Mouse (Mus musculus): Measurements from ENCODE around the gene Rras2. TPM values are rescaled to one million over a fixed set of nuclear protein-coding genes. Genes with fewer than 3 reads are reported as not detected.
A peak's percentile ranks its signal among the peaks of the same experiment; 100 is the strongest.

Rras2 gene
- polyA plus RNA-seq, 1 experiment from 2014 or later = 21.2 TPM

- Histone ChIP-seq H3K4me1 (peaks cover 21% of the 10 kb centered on the region), H3K4me2 (no peak overlapping the region), H3K9me3 (no peaks in the 10 kb centered on the region), H3K9ac (no peak overlapping the region), H3K36me3 (0 out of 2 replicates have a peak, but pooled peaks cover 4% of the 10 kb centered on the region), H3K4me3 (no peak overlapping the region), H3K27me3 (no peaks in the 10 kb centered on the region), H3K27ac (no peak overlapping the region)
- WGBS = 86% methylated on average over 2 of the region's 2 CpGs
- no peak for ATAC-seq (ENCODE audit: insufficient number of reproducible peaks, insufficient read depth, low FRiP score, low TSS enrichment, low read depth)
Measured at GRCm38 (mm10) chr7:114045814-114046213, 71.8 kb downstream of the Rras2 start.

DNA sequence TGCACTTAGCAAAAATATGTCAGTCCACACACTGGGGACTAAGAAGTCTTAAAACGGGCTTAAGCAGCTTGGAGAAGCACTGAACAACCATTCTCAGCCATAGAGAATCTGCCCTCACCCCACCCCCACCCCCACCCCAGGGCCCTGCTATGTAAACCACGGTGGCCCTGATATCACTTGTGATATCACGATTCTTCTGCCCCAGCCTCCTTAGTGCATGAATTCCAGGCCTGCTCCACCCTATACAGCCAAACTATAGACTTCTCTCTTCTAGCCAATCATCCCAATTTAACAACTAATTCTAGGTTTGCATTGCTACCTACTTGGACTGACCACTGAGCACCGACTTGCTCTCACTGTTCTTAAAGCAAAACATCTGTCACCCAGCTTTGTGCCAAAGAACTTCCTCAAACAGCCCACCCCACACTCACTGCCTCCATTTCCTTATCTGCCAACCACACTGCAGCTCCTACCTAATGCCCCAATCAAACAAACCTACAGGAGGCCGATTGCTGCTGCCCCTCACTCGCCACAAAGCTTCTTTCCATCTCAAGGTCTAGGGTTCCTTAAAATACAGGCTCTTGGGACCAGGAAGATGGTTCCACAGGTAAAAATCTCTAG, 73.5 kb downstream of the Rras2 start:
- WGBS = 61% methylated on average over 6 of the region's 6 CpGs
- no peak overlapping the region for H3K27ac ChIP-seq
- H3K27me3 ChIP-seq = no peaks in the 10 kb centered on the region

DNA sequence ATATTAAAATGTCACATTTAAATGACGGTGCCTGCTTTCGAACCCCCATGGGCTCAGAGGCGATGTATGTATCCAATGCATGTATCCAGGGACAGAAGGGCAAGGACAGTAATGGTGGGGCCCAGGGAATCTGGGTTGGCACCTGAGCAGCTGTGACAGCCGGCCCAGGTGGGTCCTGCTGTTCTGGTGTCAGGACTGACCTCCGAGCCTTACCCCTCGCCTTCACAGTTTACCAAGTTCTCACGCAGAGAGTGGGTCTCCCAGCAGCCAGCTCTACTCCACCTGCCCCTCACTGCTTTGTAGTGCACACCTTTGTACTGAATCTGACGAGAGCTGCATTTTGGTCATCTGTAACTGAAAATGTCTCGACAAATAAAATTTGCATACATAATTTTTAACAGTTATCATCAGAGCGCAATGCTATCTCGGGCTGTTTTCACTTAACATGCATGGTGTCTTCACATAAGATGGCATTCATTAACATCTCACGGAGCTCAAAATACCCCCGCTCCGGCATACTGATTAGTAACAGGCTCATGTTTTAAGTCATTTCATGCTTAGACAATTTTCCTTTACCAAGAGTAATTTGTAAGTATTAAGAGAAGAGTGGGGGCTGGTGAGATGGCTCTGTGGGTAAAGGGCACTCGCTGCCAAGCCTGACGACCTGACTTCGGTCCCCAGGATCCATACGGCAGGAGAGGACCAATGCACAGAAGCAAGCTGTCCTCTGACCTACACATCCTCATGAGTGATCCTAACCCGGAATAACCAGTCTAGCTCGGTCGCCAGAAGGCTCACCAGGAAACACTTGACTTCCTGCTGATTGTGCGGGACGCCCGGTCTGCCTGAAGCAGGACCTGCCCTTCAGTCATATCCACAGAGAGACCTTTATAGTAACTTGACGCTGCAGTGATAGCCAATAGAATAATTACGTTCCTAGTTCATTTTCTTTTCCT, 74.3 kb downstream of the Rras2 start:
- Histone ChIP-seq H3K4me1 (peaks cover 21% of the 10 kb centered on the region), H3K9ac (no peak overlapping the region), H3K9me3 (no peaks in the 10 kb centered on the region), H3K27ac (no peak overlapping the region), H3K36me3 (peaks cover 18% of the 10 kb centered on the region), H3K27me3 (no peaks in the 10 kb centered on the region), H3K4me2 (peak overlapping the region; percentile 16; the same call in 1 of the 2 replicates), H3K4me3 (no peak overlapping the region)
- ATAC-seq (ENCODE audit: insufficient number of reproducible peaks, insufficient read depth, low FRiP score, low TSS enrichment, low read depth) = no peak
- 58% methylated on average over 26 of the region's 26 CpGs for WGBS

More for the DNA sequence above, 73.5 kb downstream of the Rras2 start:
- 0 out of 2 replicates have a peak overlapping the region, but pooled peaks have one; percentile 16 for H3K4me2 ChIP-seq
- H3K36me3 ChIP-seq = peaks cover 18% of the 10 kb centered on the region
- ATAC-seq (ENCODE audit: insufficient number of reproducible peaks, insufficient read depth, low FRiP score, low TSS enrichment, low read depth) = no peak
- H3K9ac ChIP-seq = no peak overlapping the region
- H3K4me3 ChIP-seq = no peak overlapping the region
- H3K4me1 ChIP-seq = peaks cover 21% of the 10 kb centered on the region
- no peaks in the 10 kb centered on the region for H3K9me3 ChIP-seq

DNA sequence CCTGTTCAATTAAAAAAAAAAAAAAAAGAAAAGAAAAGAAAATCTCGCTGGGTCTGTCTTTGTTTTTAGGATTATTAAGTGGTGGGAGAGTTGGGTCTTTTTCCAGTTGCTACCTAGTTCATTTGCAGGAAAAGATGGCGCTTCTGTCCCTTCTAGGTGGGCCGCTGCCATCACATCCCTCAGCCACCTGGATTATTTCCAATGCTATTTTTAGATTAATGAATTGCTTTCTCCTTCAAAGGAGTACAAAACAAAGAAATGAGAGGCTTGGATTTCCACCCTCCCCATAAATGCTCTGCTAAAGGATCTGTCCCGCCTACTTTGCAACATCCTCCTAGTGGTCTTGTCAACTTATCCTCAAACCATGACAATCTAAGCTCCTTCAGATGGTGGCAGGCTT, 76.2 kb downstream of the Rras2 start:
- 84% methylated on average over 4 of the region's 4 CpGs for WGBS
- no peak for ATAC-seq (ENCODE audit: insufficient number of reproducible peaks, insufficient read depth, low FRiP score, low TSS enrichment, low read depth)
- peaks cover 14% of the 10 kb centered on the region for H3K36me3 ChIP-seq

DNA sequence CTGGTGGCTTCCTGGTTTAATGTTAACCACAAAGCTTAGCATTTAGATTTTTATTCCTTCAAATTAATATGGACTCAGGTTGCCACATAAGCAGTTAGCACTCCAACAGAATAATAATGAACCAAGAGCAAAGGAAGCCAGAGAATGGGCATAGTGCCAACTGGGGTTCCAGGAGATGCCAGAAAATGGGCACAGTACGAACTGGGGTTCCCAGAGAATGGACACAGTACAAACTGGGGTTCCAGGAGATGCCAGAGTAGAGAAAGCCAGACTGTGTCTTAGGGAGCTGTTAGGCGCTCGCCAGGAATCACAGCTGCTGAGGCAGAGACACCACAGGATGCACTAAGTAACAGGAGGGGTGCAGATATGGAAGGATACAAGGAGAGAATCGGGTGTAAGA, 80.3 kb downstream of the Rras2 start:
- Histone ChIP-seq H3K36me3 (peaks cover 14% of the 10 kb centered on the region), H3K9ac (no peak overlapping the region)
- 81% methylated on average over 4 of the region's 4 CpGs for WGBS

More for the DNA sequence above, 76.2 kb downstream of the Rras2 start:
- Histone ChIP-seq H3K4me2 (no peak overlapping the region), H3K9ac (no peak overlapping the region), H3K9me3 (no peaks in the 10 kb centered on the region), H3K4me3 (no peak overlapping the region), H3K27ac (no peak overlapping the region), H3K27me3 (no peaks in the 10 kb centered on the region), H3K4me1 (peaks cover 21% of the 10 kb centered on the region)

DNA sequence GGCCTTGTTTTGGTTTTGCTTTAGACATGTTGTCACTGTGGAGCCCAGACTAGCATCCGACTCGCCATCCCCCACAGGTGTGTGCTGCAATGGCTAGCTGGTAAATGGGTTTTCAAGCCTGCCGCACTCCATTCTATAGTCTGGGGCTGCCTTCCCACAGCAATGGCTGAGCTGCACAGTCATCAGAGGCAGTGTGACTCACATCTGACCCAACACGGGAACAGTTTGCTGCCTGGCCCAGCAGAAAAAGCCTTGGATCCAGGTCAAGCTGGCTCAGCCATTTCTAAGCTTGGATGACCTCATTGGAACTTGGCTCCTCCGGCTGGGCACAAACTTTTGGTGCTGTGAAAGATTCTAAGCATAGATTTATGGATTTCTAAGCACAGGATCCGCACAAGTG, 88.0 kb downstream of the Rras2 start:
- Histone ChIP-seq H3K9me3 (no peaks in the 10 kb centered on the region), H3K4me2 (no peak overlapping the region), H3K4me1 (no peaks in the 10 kb centered on the region), H3K27me3 (no peaks in the 10 kb centered on the region), H3K4me3 (no peak overlapping the region), H3K36me3 (no peaks in the 10 kb centered on the region), H3K27ac (no peak overlapping the region), H3K9ac (no peak overlapping the region)
- WGBS = 81% methylated on average over 6 of the region's 6 CpGs
- no peak; the same call in 1 of the 2 replicates for ATAC-seq (ENCODE audit: insufficient number of reproducible peaks, insufficient read depth, low FRiP score, low TSS enrichment, low read depth)

More for the DNA sequence above, 80.3 kb downstream of the Rras2 start:
- ATAC-seq (ENCODE audit: insufficient number of reproducible peaks, insufficient read depth, low FRiP score, low TSS enrichment, low read depth) = no peak
- Histone ChIP-seq H3K4me3 (no peak overlapping the region), H3K4me1 (no peaks in the 10 kb centered on the region), H3K27ac (no peak overlapping the region), H3K27me3 (no peaks in the 10 kb centered on the region), H3K4me2 (no peak overlapping the region), H3K9me3 (no peaks in the 10 kb centered on the region)

GRCm38 (mm10) chr7:114028828-114029227, 88.8 kb downstream of the Rras2 start:
- no peak for ATAC-seq (ENCODE audit: insufficient number of reproducible peaks, insufficient read depth, low FRiP score, low TSS enrichment, low read depth)
- Histone ChIP-seq H3K36me3 (no peaks in the 10 kb centered on the region), H3K9ac (no peak overlapping the region), H3K27ac (no peak overlapping the region), H3K27me3 (no peaks in the 10 kb centered on the region), H3K4me2 (no peak overlapping the region), H3K4me3 (no peak overlapping the region), H3K4me1 (no peaks in the 10 kb centered on the region), H3K9me3 (no peaks in the 10 kb centered on the region)
- 91% methylated on average over 5 of the region's 5 CpGs for WGBS

DNA sequence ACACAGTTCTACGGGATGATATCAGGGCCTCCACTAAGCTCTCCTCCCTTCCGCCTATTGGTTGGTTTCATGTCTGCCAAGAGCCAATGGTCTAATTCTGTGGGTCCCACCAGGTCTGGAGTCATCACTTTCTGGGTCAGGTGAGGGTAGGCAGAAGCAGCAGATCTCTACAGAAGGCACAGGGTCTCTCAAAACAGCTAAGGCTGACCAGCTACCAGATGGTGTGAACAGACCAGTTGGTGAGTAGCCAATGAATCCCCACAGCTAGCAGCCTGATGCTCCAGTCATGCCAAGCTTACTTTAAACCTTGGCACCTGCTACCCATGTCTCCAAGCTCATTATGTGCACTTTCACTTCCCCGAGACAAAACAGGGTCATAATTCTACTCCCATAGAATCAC, 90.2 kb downstream of the Rras2 start:
- Histone ChIP-seq H3K4me1 (no peaks in the 10 kb centered on the region), H3K27me3 (no peaks in the 10 kb centered on the region), H3K9ac (no peak overlapping the region), H3K4me2 (no peak overlapping the region), H3K9me3 (no peaks in the 10 kb centered on the region), H3K4me3 (no peak overlapping the region), H3K36me3 (no peaks in the 10 kb centered on the region), H3K27ac (no peak overlapping the region)
- no peak for ATAC-seq (ENCODE audit: insufficient number of reproducible peaks, insufficient read depth, low FRiP score, low TSS enrichment, low read depth)
- 85% methylated on average over 3 of the region's 3 CpGs for WGBS

GRCm38 (mm10) chr7:114026923-114027322, 90.7 kb downstream of the Rras2 start:
- ATAC-seq (ENCODE audit: insufficient number of reproducible peaks, insufficient read depth, low FRiP score, low TSS enrichment, low read depth) = no peak
- WGBS = 86% methylated on average over 8 of the region's 8 CpGs
- Histone ChIP-seq H3K27me3 (no peaks in the 10 kb centered on the region), H3K4me1 (no peaks in the 10 kb centered on the region), H3K4me3 (no peak overlapping the region), H3K4me2 (no peak overlapping the region), H3K9me3 (no peaks in the 10 kb centered on the region), H3K36me3 (no peaks in the 10 kb centered on the region), H3K9ac (no peak overlapping the region), H3K27ac (no peak overlapping the region)

DNA sequence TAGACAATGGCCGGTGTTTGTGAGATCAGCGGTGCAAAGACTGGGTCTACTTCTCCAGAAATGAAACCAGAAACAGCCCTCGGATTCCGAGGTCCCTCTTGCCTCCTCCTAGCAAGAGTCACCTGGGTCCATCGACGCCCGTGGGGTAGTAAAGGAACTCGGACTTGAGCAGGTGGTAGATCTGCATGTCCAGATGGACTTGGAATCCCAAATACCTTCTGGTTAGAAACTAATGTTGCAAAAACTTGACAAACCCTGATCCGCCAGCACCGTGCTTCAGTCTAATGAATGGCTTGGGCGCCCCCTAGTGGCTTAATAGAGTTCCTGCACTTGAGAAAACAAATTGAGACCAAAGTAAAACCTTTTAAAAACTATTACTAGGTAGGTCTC, 96.9 kb downstream of the Rras2 start:
- no peak for ATAC-seq (ENCODE audit: insufficient number of reproducible peaks, insufficient read depth, low FRiP score, low TSS enrichment, low read depth)
- Histone ChIP-seq H3K9ac (peak overlapping the region; percentile 64), H3K4me1 (no peaks in the 10 kb centered on the region), H3K4me3 (peak overlapping the region; percentile 47), H3K36me3 (no peaks in the 10 kb centered on the region), H3K27me3 (no peaks in the 10 kb centered on the region), H3K4me2 (peak overlapping the region; percentile 67), H3K27ac (no peak overlapping the region), H3K9me3 (no peaks in the 10 kb centered on the region)
- WGBS = 3% methylated on average over 11 of the region's 11 CpGs

- Histone ChIP-seq H3K4me1 (no peaks in the 10 kb centered on the region), H3K4me3 (peak overlapping the region; percentile 47), H3K4me2 (peak overlapping the region; percentile 67), H3K9ac (peak overlapping the region; percentile 64), H3K27ac (no peak overlapping the region), H3K9me3 (no peaks in the 10 kb centered on the region), H3K36me3 (no peaks in the 10 kb centered on the region), H3K27me3 (no peaks in the 10 kb centered on the region)
- WGBS = 8% methylated on average over 11 of the region's 11 CpGs
- no peak for ATAC-seq (ENCODE audit: insufficient number of reproducible peaks, insufficient read depth, low FRiP score, low TSS enrichment, low read depth)
Measured at GRCm38 (mm10) chr7:114020057-114020703, 97.4 kb downstream of the Rras2 start.
